26 mouse cellular contexts compared by ENCODE assay signal in the genomic region with DNA sequence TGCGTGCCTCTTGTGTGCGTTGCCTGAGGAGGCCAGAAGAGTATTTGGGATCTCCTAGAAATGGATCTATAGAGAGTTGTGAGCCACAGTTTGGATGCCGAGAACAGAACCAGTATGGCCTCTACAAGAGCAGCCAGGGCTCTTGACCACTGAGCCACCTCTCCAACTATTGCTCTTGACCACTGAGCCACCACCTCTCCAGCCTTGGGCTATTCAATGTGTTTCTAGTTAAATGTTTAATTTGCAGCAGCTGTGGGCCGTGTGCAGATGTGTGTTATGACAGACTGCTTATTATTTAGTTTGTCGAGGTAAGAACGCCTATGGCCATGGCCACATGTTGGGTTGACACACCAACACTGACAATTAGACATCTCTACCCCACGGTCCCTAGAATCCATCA.
DNase-seq lines count a peak whose midpoint lies in the region; ATAC-seq and TF ChIP-seq lines count a peak whose summit lies in the region.
"Had no signal": no experiment of that assay in that cellular context is flagged by ENCODE, and none has a peak within 500 bp of the region (broad histone marks: within the 10 kb centered on the region; RNA-seq: fewer than 3 reads in every experiment).

No protein-coding gene starts in this region.

- H3K4me2 ChIP-seq in limb, embryonic 11.5 days (ENCODE audit: low read depth, severe bottlenecking), result no peak overlapping the region
- H3K4me2 ChIP-seq: embryonic facial prominence, embryonic 12.5 days; embryonic facial prominence, embryonic 15.5 days; forebrain, embryonic 12.5 days; heart, embryonic 12.5 days; heart, embryonic 15.5 days; hindbrain, embryonic 13.5 days had no signal

- H3K79me2 ChIP-seq in heart, adult 2 months (replicated peaks; ENCODE audit: control insufficient read depth, insufficient read depth, low read length), result no peaks in the 10 kb centered on the region

- TF ChIP-seq POLR2A in heart, adult 2 months (IDR thresholded peaks at IDR 0.05; ENCODE audit: insufficient read depth, low read depth, low read length), result no peak

- H3K9me3 ChIP-seq in heart, embryonic 10.5 days, result no peaks in the 10 kb centered on the region
- H3K9me3 ChIP-seq in limb, embryonic 11.5 days (ENCODE audit: control insufficient read depth, low read length), result no peaks in the 10 kb centered on the region
- H3K9me3 ChIP-seq: embryonic facial prominence, embryonic 12.5 days; embryonic facial prominence, embryonic 15.5 days; forebrain, embryonic 12.5 days; heart, embryonic 12.5 days; heart, embryonic 15.5 days; hindbrain, embryonic 10.5 days; hindbrain, embryonic 13.5 days had no signal

- intact Hi-C loops in heart, adult 2 months (cut with DNase I), result no loop called here

- 0 out of 2 replicates have a peak, but pooled peaks cover 3% of the 10 kb centered on the region for H3K4me1 ChIP-seq in heart, embryonic 10.5 days
- H3K4me1 ChIP-seq in heart, adult 2 months (ENCODE audit: control insufficient read depth, insufficient read depth, low read length), result no peaks in the 10 kb centered on the region
- H3K4me1 ChIP-seq in limb, embryonic 11.5 days (ENCODE audit: control insufficient read depth, insufficient read depth, low read length), result no peaks in the 10 kb centered on the region; the same call in 1 of the 2 replicates
- H3K4me1 ChIP-seq: heart, embryonic 12.5 days; heart, embryonic 15.5 days had no signal

- no peaks in the 10 kb centered on the region for H3K27me3 ChIP-seq in heart, embryonic 10.5 days (ENCODE audit: insufficient read depth, poor library complexity, severe bottlenecking)
- H3K27me3 ChIP-seq in heart, adult 2 months (ENCODE audit: control insufficient read depth, insufficient read depth, low read length), result no peaks in the 10 kb centered on the region
- no peaks in the 10 kb centered on the region for H3K27me3 ChIP-seq in limb, embryonic 11.5 days (ENCODE audit: control insufficient read depth, insufficient read depth, low read length)
- H3K27me3 ChIP-seq: embryonic facial prominence, embryonic 12.5 days; embryonic facial prominence, embryonic 15.5 days; forebrain, embryonic 12.5 days; heart, embryonic 12.5 days; heart, embryonic 15.5 days; hindbrain, embryonic 13.5 days had no signal

- TF ChIP-seq CTCF in heart, adult 2 months (IDR thresholded peaks at IDR 0.05), result no peak

- DNase-seq in embryo, embryonic 10.5 days (ENCODE audit: low spot score), result peak; percentile 31
- no peak for DNase-seq in embryo, embryonic 10 days (ENCODE audit: low spot score)
- DNase-seq in heart, embryonic 10.5 days (ENCODE audit: low spot score), result peak; percentile 60
- DNase-seq in heart, adult 2 months, result no peak
- peak; percentile 43 for DNase-seq in limb, embryonic 11.5 days (ENCODE audit: low spot score)
- DNase-seq: cerebellum, adult 18-20 months; cerebellum, adult 9-10 months; cerebellum, postnatal 14 days; embryo, embryonic 11 days; gastrocnemius, adult 2 months; gastrocnemius, postnatal 14 days; heart, adult 18-20 months; heart, postnatal 10 days; heart, postnatal 36 days; kidney, adult 18-20 months had no signal

- peak; percentile 53; the same call in 1 of the 2 replicates for ATAC-seq in limb, embryonic 11.5 days (ENCODE audit: insufficient number of reproducible peaks, low FRiP score, low TSS enrichment, low read depth)
- no peak for ATAC-seq in activated CD4-positive, CD25-positive, alpha-beta regulatory T cell, adult 4 months
- ATAC-seq: forebrain, embryonic 16.5 days; hindbrain, embryonic 16.5 days; intestine, embryonic 16.5 days had no signal

- 82% methylated on average over 7 of the region's 7 CpGs for WGBS in heart, embryonic 10.5 days
- 85% methylated on average over 7 of the region's 7 CpGs for WGBS in heart, adult 2 months
- WGBS in limb, embryonic 11.5 days, result 46% methylated on average over 7 of the region's 7 CpGs

- no peak overlapping the region for H3K9ac ChIP-seq in heart, adult 2 months (ENCODE audit: low read depth, low read length)
- no peak overlapping the region for H3K9ac ChIP-seq in limb, embryonic 11.5 days (ENCODE audit: low read length)
- H3K9ac ChIP-seq: embryonic facial prominence, embryonic 12.5 days; embryonic facial prominence, embryonic 15.5 days; forebrain, embryonic 12.5 days; heart, embryonic 12.5 days; heart, embryonic 15.5 days; hindbrain, embryonic 13.5 days had no signal

- no peak overlapping the region for H3K4me3 ChIP-seq in heart, embryonic 10.5 days
- no peak overlapping the region for H3K4me3 ChIP-seq in heart, adult 2 months
- H3K4me3 ChIP-seq in limb, embryonic 11.5 days (ENCODE audit: low read depth, low read length), result no peak overlapping the region
- H3K4me3 ChIP-seq: embryonic facial prominence, embryonic 12.5 days; embryonic facial prominence, embryonic 15.5 days; forebrain, embryonic 12.5 days; gastrocnemius, adult 2 months; heart, embryonic 12.5 days; heart, embryonic 15.5 days; hindbrain, embryonic 10.5 days; hindbrain, embryonic 13.5 days had no signal

- no peak overlapping the region for H3K27ac ChIP-seq in heart, embryonic 10.5 days
- H3K27ac ChIP-seq in heart, adult 2 months, result no peak overlapping the region
- no peak overlapping the region for H3K27ac ChIP-seq in limb, embryonic 11.5 days (replicated peaks; ENCODE audit: low read depth, low read length)
- H3K27ac ChIP-seq: embryonic facial prominence, embryonic 12.5 days; embryonic facial prominence, embryonic 15.5 days; forebrain, embryonic 12.5 days; gastrocnemius, adult 2 months; heart, embryonic 15.5 days; hindbrain, embryonic 10.5 days; hindbrain, embryonic 13.5 days had no signal

- TF ChIP-seq EP300 in heart, adult 2 months (IDR thresholded peaks at IDR 0.05; ENCODE audit: insufficient read depth, low read depth, low read length), result no peak

- no peaks in the 10 kb centered on the region for H3K36me3 ChIP-seq in heart, embryonic 10.5 days
- H3K36me3 ChIP-seq in heart, adult 2 months (ENCODE audit: control insufficient read depth, insufficient read depth, low read length), result no peaks in the 10 kb centered on the region
- no peaks in the 10 kb centered on the region for H3K36me3 ChIP-seq in limb, embryonic 11.5 days (ENCODE audit: control insufficient read depth, insufficient read depth, low read length)
- H3K36me3 ChIP-seq: embryonic facial prominence, embryonic 12.5 days; embryonic facial prominence, embryonic 15.5 days; forebrain, embryonic 12.5 days; heart, embryonic 12.5 days; heart, embryonic 15.5 days; hindbrain, embryonic 10.5 days; hindbrain, embryonic 13.5 days had no signal

Comparison
In these comparisons a context has a peak if more than half of its experiments do, and no peak if none do; other contexts are left out.
1. DNase-seq: peak in embryo, embryonic 10.5 days (single experiment), heart, embryonic 10.5 days (single experiment) and limb, embryonic 11.5 days (single experiment); none in embryo, embryonic 10 days (single experiment) and heart, adult 2 months (0 of 2).